Mouse (Mus musculus) midbrain, embryonic 16.5 days (tissue): Measurements from ENCODE around the gene Akap17b. TPM values are rescaled to one million over a fixed set of nuclear protein-coding genes. Genes with fewer than 3 reads are reported as not detected.

Experiments used
- ATAC-seq: fragments of 200-750 bp; cut with Nextera tagmentation; 2 replicates; pipeline ENCODE4 v1.8.0; 2017; ENCODE audit warnings: moderate TSS enrichment
- H3K27ac ChIP-seq: fragments of 300-500 bp; sonication (generic); 2 replicates; pipeline ENCODE4 v1.5.1; 2014; ENCODE audit warnings: mild to moderate bottlenecking, low read length, mixed read lengths
- H3K27me3 ChIP-seq: fragments of 300-500 bp; sonication (generic); 2 replicates; pipeline ENCODE4 v1.6.1; 2014; ENCODE audit warnings: low read depth, low read length, mixed read lengths; ENCODE audit not compliant: control insufficient read depth, insufficient read depth
- H3K36me3 ChIP-seq: fragments of 300-500 bp; sonication (generic); 2 replicates; pipeline ENCODE4 v1.6.1; 2014; ENCODE audit warnings: mild to moderate bottlenecking, low read length, moderate library complexity, mixed read lengths; ENCODE audit not compliant: control insufficient read depth, insufficient read depth
- H3K4me1 ChIP-seq: fragments of 300-500 bp; sonication (generic); 2 replicates; pipeline ENCODE4 v1.6.1; 2014; ENCODE audit warnings: mild to moderate bottlenecking, low read length, mixed read lengths; ENCODE audit not compliant: control insufficient read depth, insufficient read depth
- H3K4me2 ChIP-seq: fragments of 300-500 bp; sonication (generic); 2 replicates; pipeline ENCODE4 v1.6.1; 2014; ENCODE audit warnings: mild to moderate bottlenecking, low read length, mixed read lengths
- H3K4me3 ChIP-seq: fragments of 300-500 bp; sonication (generic); 2 replicates; pipeline ENCODE4 v1.5.1; 2014; ENCODE audit warnings: low read depth, mild to moderate bottlenecking, low read length, moderate library complexity, mixed read lengths
- H3K9ac ChIP-seq: fragments of 300-500 bp; sonication (generic); 2 replicates; pipeline ENCODE4 v1.6.1; 2014; ENCODE audit warnings: low read depth, low read length, mixed read lengths
- H3K9me3 ChIP-seq: fragments of 300-500 bp; sonication (generic); replicated peaks from 2 replicates; pipeline ENCODE4 v1.6.1; 2014; ENCODE audit warnings: mild to moderate bottlenecking, low read length, mixed read lengths; ENCODE audit not compliant: control insufficient read depth, poor library complexity, severe bottlenecking
- WGBS: fragments of 180-500 bp; shearing (Covaris S2); extraction: QIAGEN DNeasy Blood & Tissue Kit; methylation state at CpG from one replicate; pipeline ENCODE4 v1.1.7; 2014; 5-methylcytosine and 5-hydroxymethylcytosine counted together
- polyA plus RNA-seq: library from polyadenylated mRNA; unstranded; fragments of >200 nt; fragmentation: Nextera tagmentation; extraction: Ambion mirVana; gene quantifications from 2 replicates; pipeline ENCODE4 v1.2.1, GENCODE M21; 2015

Gene Akap17b
- 6.1 and 6.2 TPM in 2 replicates for polyA plus RNA-seq

GRCm38 (mm10) chrX:36644657-36645551 lies at the start of gene Akap17b:
TSS of gene Akap17b (minus strand) at chrX:36645395.
- H3K4me3 ChIP-seq = peak within 1 kb of the TSS; percentile 61
- H3K4me2 ChIP-seq = peak within 1 kb of the TSS; percentile 58
- ATAC-seq = peak; percentile 97
- no peaks in the 10 kb centered on the region for H3K36me3 ChIP-seq
- H3K9me3 ChIP-seq = no peaks in the 10 kb centered on the region
- peak within 1 kb of the TSS; percentile 76 for H3K9ac ChIP-seq
- H3K27me3 ChIP-seq = no peaks in the 10 kb centered on the region
- H3K27ac ChIP-seq = peak within 1 kb of the TSS; percentile 83
- peaks cover 5% of the 10 kb centered on the region; the same call in 1 of the 2 replicates for H3K4me1 ChIP-seq
- WGBS = 23% methylated on average over 31 of the region's 60 CpGs

- WGBS = 92% methylated on average over 5 of the region's 5 CpGs
- H3K27me3 ChIP-seq = no peaks in the 10 kb centered on the region
- no peak overlapping the region for H3K9ac ChIP-seq
- no peaks in the 10 kb centered on the region for H3K9me3 ChIP-seq
- no peaks in the 10 kb centered on the region for H3K4me1 ChIP-seq
- no peak overlapping the region for H3K27ac ChIP-seq
- no peak for ATAC-seq
- no peak overlapping the region for H3K4me3 ChIP-seq
- H3K4me2 ChIP-seq = no peak overlapping the region
- no peaks in the 10 kb centered on the region for H3K36me3 ChIP-seq
These were observed 46.2 kb upstream of the Akap17b start for GRCm38 (mm10) chrX:36691365-36691764.

- Histone ChIP-seq H3K27ac (no peak overlapping the region), H3K9ac (no peak overlapping the region), H3K9me3 (no peaks in the 10 kb centered on the region), H3K27me3 (no peaks in the 10 kb centered on the region), H3K4me3 (no peak overlapping the region), H3K4me1 (no peaks in the 10 kb centered on the region), H3K4me2 (no peak overlapping the region), H3K36me3 (no peaks in the 10 kb centered on the region)
- no peak for ATAC-seq
These were observed 44.5 kb upstream of the Akap17b start for GRCm38 (mm10) chrX:36689655-36690054.

GRCm38 (mm10) chrX:36676836-36677235 lies 31.6 kb upstream of the Akap17b start:
- no peak for ATAC-seq
- H3K9me3 ChIP-seq = no peaks in the 10 kb centered on the region
- 58% methylated on average over 1 of the region's 1 CpGs for WGBS
- no peak overlapping the region for H3K27ac ChIP-seq
- no peaks in the 10 kb centered on the region for H3K4me1 ChIP-seq
- no peaks in the 10 kb centered on the region for H3K36me3 ChIP-seq
- H3K27me3 ChIP-seq = no peaks in the 10 kb centered on the region
- H3K4me3 ChIP-seq = no peak overlapping the region
- H3K4me2 ChIP-seq = no peak overlapping the region
- H3K9ac ChIP-seq = no peak overlapping the region

GRCm38 (mm10) chrX:36672708-36673107 lies 27.5 kb upstream of the Akap17b start:
- H3K4me3 ChIP-seq = no peak overlapping the region
- H3K36me3 ChIP-seq = no peaks in the 10 kb centered on the region
- H3K4me2 ChIP-seq = no peak overlapping the region
- H3K4me1 ChIP-seq = no peaks in the 10 kb centered on the region
- no peak overlapping the region for H3K9ac ChIP-seq
- no peaks in the 10 kb centered on the region for H3K9me3 ChIP-seq
- ATAC-seq = no peak
- no peaks in the 10 kb centered on the region for H3K27me3 ChIP-seq
- no peak overlapping the region for H3K27ac ChIP-seq
- WGBS = 46% methylated on average over 2 of the region's 2 CpGs

GRCm38 (mm10) chrX:36640046-36640445 lies 5.1 kb downstream of the Akap17b start:
- Histone ChIP-seq H3K4me3 (no peak overlapping the region), H3K9ac (no peak overlapping the region), H3K27me3 (no peaks in the 10 kb centered on the region), H3K4me1 (peaks cover 5% of the 10 kb centered on the region; the same call in 1 of the 2 replicates), H3K27ac (no peak overlapping the region), H3K36me3 (no peaks in the 10 kb centered on the region), H3K9me3 (no peaks in the 10 kb centered on the region), H3K4me2 (no peak overlapping the region)
- WGBS = 84% methylated on average over 6 of the region's 6 CpGs
- no peak for ATAC-seq

- no peaks in the 10 kb centered on the region for H3K36me3 ChIP-seq
- H3K27ac ChIP-seq = no peak overlapping the region
- no peaks in the 10 kb centered on the region for H3K27me3 ChIP-seq
- H3K9ac ChIP-seq = no peak overlapping the region
- no peak overlapping the region for H3K4me2 ChIP-seq
- 0% methylated on average over 1 of the region's 1 CpGs for WGBS
- no peak for ATAC-seq
- no peaks in the 10 kb centered on the region for H3K4me1 ChIP-seq
- no peaks in the 10 kb centered on the region for H3K9me3 ChIP-seq
- no peak overlapping the region for H3K4me3 ChIP-seq
These were observed 14.4 kb downstream of the Akap17b start for GRCm38 (mm10) chrX:36630771-36631170.

- no peak for ATAC-seq
- Histone ChIP-seq H3K27me3 (no peaks in the 10 kb centered on the region), H3K4me3 (no peak overlapping the region), H3K4me2 (no peak overlapping the region), H3K27ac (no peak overlapping the region), H3K36me3 (no peaks in the 10 kb centered on the region), H3K9me3 (no peaks in the 10 kb centered on the region), H3K4me1 (no peaks in the 10 kb centered on the region), H3K9ac (no peak overlapping the region)
- 83% methylated on average over 3 of the region's 3 CpGs for WGBS
These were observed 17.1 kb downstream of the Akap17b start for GRCm38 (mm10) chrX:36628102-36628501.

- H3K36me3 ChIP-seq = peaks cover 4% of the 10 kb centered on the region; the same call in 1 of the 2 replicates
- ATAC-seq = no peak
- 87% methylated on average over 2 of the region's 2 CpGs for WGBS
These were observed 36.1 kb downstream of the Akap17b start for GRCm38 (mm10) chrX:36609117-36609516.

More at GRCm38 (mm10) chrX:36609117-36609516, 36.1 kb downstream of the Akap17b start:
- Histone ChIP-seq H3K27me3 (no peaks in the 10 kb centered on the region), H3K27ac (no peak overlapping the region), H3K9ac (no peak overlapping the region), H3K9me3 (no peaks in the 10 kb centered on the region), H3K4me2 (no peak overlapping the region), H3K4me3 (no peak overlapping the region), H3K4me1 (no peaks in the 10 kb centered on the region)
